Mouse (Mus musculus): ENCODE measurements around the gene Pck1.

The Pck1 gene

DNA sequence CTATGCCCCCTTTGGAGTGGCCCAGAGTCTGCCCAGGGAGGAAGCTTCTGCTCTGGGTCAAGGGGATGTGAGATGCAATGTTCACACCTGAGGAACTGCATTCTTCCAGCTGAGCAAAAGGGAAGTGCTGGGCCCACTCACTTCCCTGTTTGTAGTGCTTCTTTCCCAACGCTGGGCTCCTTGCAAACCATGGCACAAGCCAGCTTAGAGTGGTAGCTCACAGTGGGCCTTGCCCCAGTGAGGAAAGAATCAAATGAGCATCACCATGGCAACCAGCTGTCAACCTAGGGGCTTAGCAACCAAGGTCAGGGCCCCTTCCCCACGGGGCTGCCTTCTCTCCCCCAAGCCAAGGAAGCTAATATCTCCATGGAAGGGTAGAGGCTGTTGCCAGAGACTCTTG, 20.2 kb downstream of the Pck1 start:
- DNase-seq (ENCODE audit: low read depth, low spot score), result no peak

DNA sequence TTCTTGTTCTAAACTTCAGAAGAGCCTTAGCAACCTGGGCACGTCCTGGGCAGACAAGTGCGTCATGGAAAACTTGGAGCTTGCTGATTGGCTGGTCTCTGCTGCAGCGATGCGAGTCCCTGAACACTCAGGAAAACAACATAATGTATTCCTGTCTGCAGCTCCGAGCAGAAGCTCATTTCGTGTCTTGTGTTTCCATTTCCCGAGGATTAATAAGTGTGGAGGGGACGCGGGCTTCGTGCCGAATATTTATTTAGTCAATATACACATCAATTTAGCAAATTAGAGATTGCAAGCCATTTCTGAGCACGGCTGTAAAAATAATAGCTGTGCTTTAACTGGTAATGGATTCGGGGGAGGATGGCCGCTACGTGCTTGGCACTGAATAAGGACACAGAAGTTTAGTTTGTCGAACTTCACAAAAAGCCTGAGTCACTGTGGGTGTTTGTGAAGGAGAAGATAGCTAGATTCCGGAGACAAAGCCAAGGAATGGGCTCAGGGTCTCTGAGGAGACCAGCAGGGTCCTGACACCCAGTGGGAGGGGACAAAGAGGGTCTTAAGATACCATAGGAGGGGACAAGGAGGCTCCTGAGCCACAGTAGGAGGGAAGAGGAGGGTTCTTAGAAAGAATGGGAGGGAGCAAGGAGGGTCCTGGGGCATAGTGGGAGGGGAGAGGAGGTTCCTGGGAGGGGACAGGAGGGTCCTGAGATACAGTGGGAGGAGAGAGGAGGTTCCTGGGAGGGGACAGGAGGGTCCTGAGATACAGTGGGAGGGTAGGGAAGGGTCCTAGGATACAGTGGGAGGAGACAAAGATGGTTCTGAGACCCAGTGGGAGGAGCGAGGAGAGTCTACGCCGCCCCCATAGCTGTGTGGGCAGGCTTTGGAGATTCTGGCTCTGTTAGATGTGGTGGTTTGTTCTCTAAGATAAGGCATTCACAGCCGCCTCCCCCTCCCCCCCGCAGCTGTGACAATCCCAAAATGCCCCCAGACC, 21.0 kb downstream of the Pck1 start:
- peak; percentile 77 for DNase-seq (ENCODE audit: low read depth, low spot score)

DNA sequence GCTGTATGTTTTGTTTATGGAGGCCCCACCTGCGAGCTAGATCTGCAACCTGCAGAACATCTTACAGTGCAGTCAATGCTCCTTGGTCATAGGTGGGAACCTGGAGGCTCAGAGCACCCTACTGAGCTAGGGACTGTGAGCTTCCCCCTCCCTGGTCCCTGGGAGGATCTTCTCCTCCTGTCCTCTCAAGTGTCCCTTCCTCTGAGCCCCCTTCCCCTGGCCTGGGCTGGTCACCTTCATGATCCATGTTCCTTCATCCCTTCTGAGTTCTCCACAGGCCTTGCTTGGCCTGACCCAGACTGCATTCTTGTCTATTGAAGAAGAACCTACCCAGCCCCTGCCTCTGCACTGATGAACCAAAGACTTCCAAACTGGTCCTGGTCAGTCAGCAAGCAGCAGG, 21.7 kb downstream of the Pck1 start:
- no peak for DNase-seq (ENCODE audit: low read depth, low spot score)

GRCm38 (mm10) chr2:173175703-173176102, 22.9 kb downstream of the Pck1 start:
- DNase-seq (ENCODE audit: low read depth, low spot score), result peak; percentile 49

- no peak for DNase-seq (ENCODE audit: low read depth, low spot score)
These were observed 24.6 kb downstream of the Pck1 start for GRCm38 (mm10) chr2:173177481-173177880.

DNA sequence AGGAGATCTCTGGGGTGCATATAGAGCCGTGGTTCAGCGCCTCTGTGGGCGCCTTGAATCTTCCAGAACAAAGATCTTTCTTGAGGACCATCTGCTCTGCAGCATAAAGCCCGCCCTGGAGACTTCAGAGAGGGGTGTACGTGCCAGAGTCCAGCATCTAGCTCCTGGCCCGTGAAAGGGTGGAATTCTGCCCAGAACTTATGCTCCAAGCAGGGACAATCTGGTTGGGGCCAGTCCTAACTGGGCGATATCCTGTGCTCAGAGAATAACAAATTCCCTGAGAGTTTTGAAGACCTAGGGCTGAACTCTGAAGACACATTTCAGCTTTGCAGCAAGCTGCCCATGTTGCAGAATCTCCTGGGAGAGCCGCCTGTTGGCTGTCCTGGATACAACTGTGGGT, 25.1 kb downstream of the Pck1 start:
- DNase-seq (ENCODE audit: low read depth, low spot score), result no peak

DNA sequence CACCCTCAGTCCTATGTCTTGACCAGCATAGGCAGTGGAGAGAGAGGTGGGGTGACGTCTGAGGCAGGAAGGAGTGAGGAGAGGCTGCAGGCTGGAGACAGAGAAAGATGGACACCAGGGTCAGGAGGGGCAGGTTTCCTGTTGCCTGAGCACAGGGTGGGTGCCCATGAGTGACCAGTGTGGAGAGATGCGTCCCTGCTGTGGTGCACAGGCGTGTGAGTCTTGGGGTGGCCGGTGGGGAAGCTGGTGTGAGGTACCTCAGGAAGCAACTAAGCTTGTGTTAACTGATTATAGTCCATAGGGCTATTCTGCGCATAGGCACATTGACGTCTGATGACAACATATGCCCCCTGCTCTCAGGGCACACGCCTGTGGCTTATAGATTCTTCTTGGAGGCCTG, 26.2 kb downstream of the Pck1 start:
- DNase-seq (ENCODE audit: low read depth, low spot score), result no peak

DNA sequence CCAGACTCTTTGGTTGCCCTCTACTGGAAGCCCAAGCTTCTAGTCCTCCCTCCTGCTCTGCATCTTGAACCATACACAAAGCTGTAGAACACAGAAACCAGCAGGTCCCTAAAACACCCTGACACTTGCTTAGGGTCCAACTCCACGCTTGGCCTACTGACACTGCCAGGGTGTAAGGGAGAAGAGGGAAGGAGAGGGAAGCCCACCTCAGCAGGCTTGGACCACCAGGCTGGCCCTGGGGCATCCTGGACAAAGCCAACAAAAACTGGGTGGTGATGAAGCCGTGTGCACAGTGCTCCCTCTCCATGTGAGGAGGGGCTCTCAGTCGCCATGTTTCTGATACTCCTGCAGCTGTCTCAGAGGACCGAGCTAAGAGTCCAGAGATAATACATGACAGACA, 27.2 kb downstream of the Pck1 start:
- no peak for DNase-seq (ENCODE audit: low read depth, low spot score)

DNA sequence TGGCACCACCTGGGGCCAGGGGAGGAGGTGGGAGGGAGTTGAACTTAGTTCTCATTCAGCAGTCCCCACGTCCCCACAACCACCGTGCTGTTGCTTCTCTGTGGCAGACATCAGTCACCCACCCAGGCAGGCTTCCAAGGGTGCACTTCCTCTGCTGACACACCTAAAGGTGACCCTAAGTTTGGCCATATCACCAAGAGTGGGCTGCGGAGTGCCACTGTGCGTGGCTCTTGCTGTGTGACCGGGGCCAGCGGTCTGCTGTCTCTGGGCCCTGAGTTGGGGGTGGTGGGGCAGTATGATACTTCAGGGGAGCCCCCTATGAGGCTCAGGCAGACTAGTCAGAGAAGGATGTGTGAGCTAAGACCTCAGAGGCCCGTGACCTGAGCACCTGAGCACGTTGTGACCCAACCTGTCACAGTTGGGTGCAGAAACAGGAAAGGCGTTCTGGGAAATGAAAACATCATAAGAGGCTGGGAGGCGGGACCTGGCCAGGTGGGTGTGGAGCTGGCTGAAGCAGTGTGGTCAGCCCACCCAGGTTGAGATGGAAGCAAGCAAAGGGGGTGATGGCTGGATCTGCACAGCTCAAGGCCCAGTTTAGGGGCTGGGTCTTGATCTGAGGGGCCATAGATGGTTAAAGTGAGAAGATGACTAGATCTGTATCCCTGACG, 28.0 kb downstream of the Pck1 start:
- no peak for DNase-seq (ENCODE audit: low read depth, low spot score)

- DNase-seq (ENCODE audit: low read depth, low spot score), result no peak
These were observed 28.6 kb downstream of the Pck1 start for GRCm38 (mm10) chr2:173181486-173181885.

- no peak for DNase-seq (ENCODE audit: low read depth, low spot score)
These were observed 29.1 kb downstream of the Pck1 start for GRCm38 (mm10) chr2:173181901-173182300.

- no peak for DNase-seq (ENCODE audit: low read depth, low spot score)
These were observed 29.9 kb downstream of the Pck1 start for GRCm38 (mm10) chr2:173182796-173183195.

GRCm38 (mm10) chr2:173183311-173183710, 30.5 kb downstream of the Pck1 start:
- DNase-seq (ENCODE audit: low read depth, low spot score), result no peak

GRCm38 (mm10) chr2:173183836-173184460, 31.1 kb downstream of the Pck1 start:
- peak; percentile 67 for DNase-seq (ENCODE audit: low read depth, low spot score)

- no peak for DNase-seq (ENCODE audit: low read depth, low spot score)
These were observed 31.7 kb downstream of the Pck1 start for GRCm38 (mm10) chr2:173184475-173185080.

DNA sequence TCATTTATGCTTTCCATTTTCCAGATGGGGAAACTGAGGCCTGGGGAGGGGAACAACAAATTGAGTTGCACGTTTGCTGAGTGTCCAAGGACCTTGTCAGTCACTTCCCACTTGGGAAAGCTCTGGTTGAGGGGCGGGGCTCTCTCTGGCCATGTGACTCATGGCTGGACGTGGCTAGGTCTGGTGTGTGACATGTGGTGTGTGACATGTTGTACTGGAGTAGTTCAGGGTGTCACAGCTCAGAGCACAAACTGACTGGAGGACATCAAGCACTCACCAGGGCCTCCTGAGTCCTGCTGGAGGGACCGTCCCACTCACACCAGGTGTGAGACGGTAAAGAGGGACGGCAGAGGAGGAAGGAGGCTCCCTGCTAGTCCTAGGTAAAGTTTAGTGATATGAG, 32.4 kb downstream of the Pck1 start:
- no peak for DNase-seq (ENCODE audit: low read depth, low spot score)

DNA sequence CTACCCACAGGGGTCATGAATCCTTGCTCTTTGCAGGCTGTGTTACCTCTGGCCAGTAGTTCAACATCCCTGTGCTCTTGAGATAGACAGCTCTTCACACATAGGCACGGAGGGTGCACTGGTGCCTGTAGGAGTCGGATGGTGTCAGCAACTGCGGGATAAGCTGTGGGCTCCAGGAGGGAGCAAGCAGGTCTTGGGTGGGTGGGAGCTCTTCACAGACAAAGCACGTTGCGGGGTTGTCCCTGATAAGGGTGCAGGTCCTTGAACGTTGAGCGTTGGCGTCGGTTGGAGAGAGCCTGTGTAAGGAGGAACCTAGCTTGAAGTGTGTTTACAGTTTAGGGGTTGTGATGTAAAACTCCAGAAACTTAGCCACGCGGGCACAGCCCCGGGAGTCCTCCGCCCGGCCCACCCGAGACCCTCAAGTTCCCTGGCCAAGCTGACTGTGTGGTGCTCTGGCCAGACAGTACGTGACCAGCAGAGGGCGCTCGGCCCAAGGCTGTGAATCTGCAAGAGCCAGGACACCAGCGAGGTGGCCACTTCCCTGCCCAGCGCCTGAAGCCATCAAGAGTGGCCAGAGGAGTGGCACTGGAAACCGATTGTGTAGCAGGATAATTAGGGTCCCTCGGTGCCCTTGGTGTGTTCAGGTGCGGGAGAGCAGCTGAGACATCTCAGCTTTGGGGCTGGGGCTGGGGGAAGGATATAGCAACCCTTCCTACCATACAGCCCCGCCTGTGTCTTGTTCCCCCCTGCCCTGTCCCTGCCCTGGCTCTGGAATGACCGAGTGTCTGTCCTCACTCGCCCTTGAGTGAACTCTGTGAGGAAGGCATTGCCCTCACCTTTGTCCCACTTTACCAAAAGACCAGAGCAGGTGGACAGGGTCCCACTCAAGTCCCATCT, 33.4 kb downstream of the Pck1 start:
- peak; percentile 79 for DNase-seq (ENCODE audit: low read depth, low spot score)

- DNase-seq (ENCODE audit: low read depth, low spot score), result peak; percentile 90
These were observed 34.5 kb downstream of the Pck1 start for GRCm38 (mm10) chr2:173187182-173187855.

DNA sequence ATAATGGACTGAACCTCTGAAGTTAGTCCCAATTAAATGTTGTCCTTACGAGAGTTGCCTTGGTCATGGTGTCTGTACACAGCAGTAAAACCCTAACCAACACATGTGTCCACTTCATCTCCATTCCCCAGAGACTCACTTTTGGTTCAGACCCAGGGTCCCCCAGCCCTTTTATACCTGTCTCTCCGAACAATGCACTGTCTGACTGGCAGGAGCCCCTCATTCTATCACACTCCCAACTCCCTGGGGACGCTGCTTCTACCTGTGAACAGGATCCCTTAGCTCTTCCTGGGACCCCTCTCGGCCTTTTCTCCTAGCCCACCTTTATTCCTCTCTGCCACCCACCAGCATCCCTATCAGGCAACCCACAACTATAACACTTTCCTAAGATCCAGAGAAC, 41.9 kb downstream of the Pck1 start:
- DNase-seq (ENCODE audit: low read depth, low spot score), result no peak

- DNase-seq (ENCODE audit: low read depth, low spot score), result peak; percentile 28
These were observed 50.3 kb downstream of the Pck1 start for GRCm38 (mm10) chr2:173202924-173203689.

Data from ZHBTc4 (cell line).